Mouse (Mus musculus) thymus, adult 2 months (tissue): ENCODE measurements around the gene Aurkb.

Experiments used
- CTCF ChIP-seq: fragments of 200-500 bp; IDR thresholded peaks from 2 replicates; pipeline ENCODE4 v1.5.1; 2012; ENCODE audit warnings: mild to moderate bottlenecking, control low read depth, low read length, moderate library complexity, borderline replicate concordance; ENCODE audit not compliant: control insufficient read depth, poor library complexity, insufficient read depth; ENCODE audit errors: extremely low read depth
- POLR2A ChIP-seq: fragments of 200-500 bp; IDR thresholded peaks from 2 replicates; pipeline ENCODE4 v1.6.1; 2012; ENCODE audit warnings: mild to moderate bottlenecking, low read length, control low read depth, moderate library complexity; ENCODE audit not compliant: control insufficient read depth, poor library complexity, insufficient read depth; ENCODE audit errors: extremely low read depth

DNA sequence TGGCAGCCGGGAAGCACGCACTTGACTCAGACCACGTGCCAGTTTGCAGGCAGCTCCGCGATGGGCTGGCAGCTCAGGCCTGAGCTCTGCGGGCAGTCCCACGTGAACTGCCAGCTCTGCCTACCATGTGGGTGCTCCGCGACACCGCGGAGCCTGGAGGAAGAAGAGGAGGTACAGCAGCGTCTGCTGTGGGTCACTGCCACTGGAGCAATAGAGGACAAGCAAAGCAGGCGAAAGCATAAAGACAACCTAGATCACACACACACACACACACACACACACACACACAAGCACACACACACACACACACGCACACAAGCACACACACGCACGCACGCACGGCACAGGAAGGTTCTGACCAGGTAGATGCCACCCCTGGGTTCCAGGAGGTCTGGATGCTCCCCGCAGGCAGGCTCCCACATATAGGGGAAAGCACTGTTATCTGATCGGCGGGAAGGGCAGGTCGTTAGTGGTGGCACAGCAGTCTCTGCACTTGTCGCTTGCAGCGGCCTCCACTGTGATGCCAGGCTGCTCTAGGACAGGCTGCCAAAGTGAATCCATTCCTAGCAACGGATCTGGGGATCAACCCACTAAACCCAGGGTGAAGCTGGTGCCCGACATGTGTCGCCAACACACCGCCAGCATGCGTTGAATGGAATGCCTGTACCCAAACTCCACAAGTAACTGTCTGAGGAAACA, 20.9 kb downstream of the Aurkb start:
- no peak for TF ChIP-seq CTCF
- TF ChIP-seq POLR2A: no peak
